Mouse (Mus musculus) hindbrain, embryonic 16.5 days (tissue): ENCODE results near the gene Spag8. TPM values are rescaled to one million over a fixed set of nuclear protein-coding genes. Genes with fewer than 3 reads are reported as not detected.
A peak's percentile ranks its signal among the peaks of the same experiment; 100 is the strongest.

Source experiments
- ATAC-seq: fragments of 200-750 bp; cut with Nextera tagmentation; 2 replicates; pipeline ENCODE4 v1.8.0; 2017; ENCODE audit warnings: moderate TSS enrichment, moderate library complexity
- H3K27ac ChIP-seq: fragments of 300-500 bp; sonication (generic); 2 replicates; pipeline ENCODE4 v1.5.1; 2014; ENCODE audit warnings: low read depth, mild to moderate bottlenecking, control low read depth, low read length, moderate library complexity
- H3K27me3 ChIP-seq: fragments of 300-500 bp; sonication (generic); replicated peaks from 2 replicates; pipeline ENCODE4 v1.6.1; 2014; ENCODE audit warnings: low read length; ENCODE audit not compliant: control insufficient read depth, insufficient read depth
- H3K36me3 ChIP-seq: fragments of 300-500 bp; sonication (generic); 2 replicates; pipeline ENCODE4 v1.6.1; 2014; ENCODE audit warnings: mild to moderate bottlenecking, low read length, moderate library complexity, mixed read lengths; ENCODE audit not compliant: control insufficient read depth, insufficient read depth
- H3K4me1 ChIP-seq: fragments of 300-500 bp; sonication (generic); 2 replicates; pipeline ENCODE4 v1.6.1; 2014; ENCODE audit warnings: low read depth, low read length; ENCODE audit not compliant: control insufficient read depth, insufficient read depth
- H3K4me2 ChIP-seq: fragments of 300-500 bp; sonication (generic); 2 replicates; pipeline ENCODE4 v1.6.1; 2014; ENCODE audit warnings: mild to moderate bottlenecking, low read length, control low read depth, moderate library complexity
- H3K4me3 ChIP-seq: fragments of 300-500 bp; sonication (generic); 2 replicates; pipeline ENCODE4 v1.5.1; 2014; ENCODE audit warnings: mild to moderate bottlenecking, low read length, control low read depth, moderate library complexity
- H3K9ac ChIP-seq: fragments of 300-500 bp; sonication (generic); 2 replicates; pipeline ENCODE4 v1.6.1; 2014; ENCODE audit warnings: low read depth, mild to moderate bottlenecking, control low read depth, low read length, moderate library complexity
- H3K9me3 ChIP-seq: fragments of 300-500 bp; sonication (generic); 2 replicates; pipeline ENCODE4 v1.6.1; 2014; ENCODE audit warnings: mild to moderate bottlenecking, low read length, moderate library complexity; ENCODE audit not compliant: control insufficient read depth
- WGBS: fragments of 180-500 bp; shearing (Covaris S2); extraction: QIAGEN DNeasy Blood & Tissue Kit; methylation state at CpG from one replicate; pipeline ENCODE4 v1.1.7; 2014; 5-methylcytosine and 5-hydroxymethylcytosine counted together
- polyA plus RNA-seq: library from polyadenylated mRNA; unstranded; fragments of >200 nt; fragmentation: Nextera tagmentation; extraction: Ambion mirVana; gene quantifications from 2 replicates; pipeline ENCODE4 v1.2.1, GENCODE M21; 2015

Gene Spag8
- polyA plus RNA-seq, 1 experiment from 2014 or later = 9.3 TPM

- Histone ChIP-seq H3K4me3 (no peak overlapping the region), H3K9ac (no peak overlapping the region), H3K4me1 (no peaks in the 10 kb centered on the region), H3K27me3 (no peaks in the 10 kb centered on the region), H3K27ac (no peak overlapping the region), H3K4me2 (no peak overlapping the region), H3K9me3 (no peaks in the 10 kb centered on the region), H3K36me3 (peaks cover 54% of the 10 kb centered on the region)
- ATAC-seq = no peak
- WGBS = 90% methylated on average over 7 of the region's 7 CpGs
Observed at GRCm38 (mm10) chr4:43679416-43680043, 26.1 kb upstream of the Spag8 start.

- Histone ChIP-seq H3K9me3 (no peaks in the 10 kb centered on the region), H3K27ac (no peak overlapping the region), H3K4me1 (no peaks in the 10 kb centered on the region), H3K4me3 (no peak overlapping the region), H3K27me3 (no peaks in the 10 kb centered on the region), H3K36me3 (peaks cover 61% of the 10 kb centered on the region), H3K4me2 (no peak overlapping the region), H3K9ac (no peak overlapping the region)
- WGBS = 93% methylated on average over 6 of the region's 6 CpGs
- no peak for ATAC-seq
Observed at GRCm38 (mm10) chr4:43678541-43678940, 25.1 kb upstream of the Spag8 start.

GRCm38 (mm10) chr4:43675608-43676007 lies 22.2 kb upstream of the Spag8 start:
- Histone ChIP-seq H3K9ac (no peak overlapping the region), H3K4me1 (peaks cover 23% of the 10 kb centered on the region), H3K4me3 (no peak overlapping the region), H3K27me3 (no peaks in the 10 kb centered on the region), H3K4me2 (no peak overlapping the region), H3K36me3 (peaks cover 37% of the 10 kb centered on the region), H3K27ac (no peak overlapping the region), H3K9me3 (no peaks in the 10 kb centered on the region)
- ATAC-seq = no peak
- WGBS = 85% methylated on average over 4 of the region's 4 CpGs

GRCm38 (mm10) chr4:43674974-43675373 lies 21.6 kb upstream of the Spag8 start:
- Histone ChIP-seq H3K4me3 (no peak overlapping the region), H3K4me2 (no peak overlapping the region), H3K36me3 (peaks cover 37% of the 10 kb centered on the region), H3K27ac (no peak overlapping the region), H3K27me3 (no peaks in the 10 kb centered on the region), H3K9ac (no peak overlapping the region), H3K4me1 (peaks cover 29% of the 10 kb centered on the region), H3K9me3 (no peaks in the 10 kb centered on the region)
- 74% methylated on average over 5 of the region's 5 CpGs for WGBS
- ATAC-seq = no peak

GRCm38 (mm10) chr4:43673703-43674102 lies 20.3 kb upstream of the Spag8 start:
- H3K4me1 ChIP-seq = peaks cover 33% of the 10 kb centered on the region
- no peaks in the 10 kb centered on the region for H3K27me3 ChIP-seq
- no peaks in the 10 kb centered on the region for H3K9me3 ChIP-seq
- ATAC-seq = no peak
- whole genome bisulfite sequencing = 64% methylated on average over 8 of the region's 8 CpGs
- H3K27ac ChIP-seq = no peak overlapping the region
- H3K4me2 ChIP-seq = no peak overlapping the region
- H3K4me3 ChIP-seq = no peak overlapping the region
- H3K36me3 ChIP-seq = peaks cover 35% of the 10 kb centered on the region
- no peak overlapping the region for H3K9ac ChIP-seq

GRCm38 (mm10) chr4:43672070-43672469 lies 18.7 kb upstream of the Spag8 start:
- H3K4me2 ChIP-seq = peak overlapping the region; percentile 73
- peaks cover 38% of the 10 kb centered on the region for H3K4me1 ChIP-seq
- H3K36me3 ChIP-seq = peaks cover 20% of the 10 kb centered on the region
- no peak for ATAC-seq
- no peaks in the 10 kb centered on the region for H3K27me3 ChIP-seq
- 0 out of 2 replicates have a peak overlapping the region, but pooled peaks have one; percentile 9 for H3K4me3 ChIP-seq
- no peak overlapping the region for H3K9ac ChIP-seq
- 5% methylated on average over 2 of the region's 2 CpGs for WGBS
- H3K9me3 ChIP-seq = no peaks in the 10 kb centered on the region
- H3K27ac ChIP-seq = no peak overlapping the region

- Histone ChIP-seq H3K27me3 (no peaks in the 10 kb centered on the region; the same call in 1 of the 2 replicates), H3K27ac (peak overlapping the region; percentile 75), H3K36me3 (peaks cover 5% of the 10 kb centered on the region), H3K4me1 (peaks cover 38% of the 10 kb centered on the region), H3K4me3 (peak overlapping the region; percentile 93), H3K9me3 (no peaks in the 10 kb centered on the region), H3K4me2 (peak overlapping the region; percentile 73), H3K9ac (peak overlapping the region; percentile 98)
- WGBS = 1% methylated on average over 11 of the region's 25 CpGs
- ATAC-seq = peak; percentile 55; the same call in 1 of the 2 replicates
Observed at GRCm38 (mm10) chr4:43669428-43669794, 16.0 kb upstream of the Spag8 start.

GRCm38 (mm10) chr4:43668782-43669427 lies 15.5 kb upstream of the Spag8 start, which contains the start of the genes Tmem8b and Fam221b:
TSS of gene Tmem8b (plus strand) at chr4:43668971.
TSS of gene Fam221b (minus strand) at chr4:43669145.
- peaks cover 38% of the 10 kb centered on the region for H3K4me1 ChIP-seq
- H3K9ac ChIP-seq = peak within 1 kb of the TSS; percentile 98
- H3K9me3 ChIP-seq = no peaks in the 10 kb centered on the region
- peak; percentile 97 for ATAC-seq
- no peaks in the 10 kb centered on the region; the same call in 1 of the 2 replicates for H3K27me3 ChIP-seq
- H3K4me3 ChIP-seq = peak within 1 kb of the TSS; percentile 93
- H3K27ac ChIP-seq = peak within 1 kb of the TSS; percentile 75
- H3K36me3 ChIP-seq = 0 out of 2 replicates have a peak, but pooled peaks cover under 1% of the 10 kb centered on the region
- under 1% methylated on average over 27 of the region's 41 CpGs for WGBS
- H3K4me2 ChIP-seq = peak within 1 kb of the TSS; percentile 73

- Histone ChIP-seq H3K27ac (no peak overlapping the region), H3K9me3 (no peaks in the 10 kb centered on the region), H3K4me2 (no peak overlapping the region), H3K36me3 (no peaks in the 10 kb centered on the region), H3K4me1 (peaks cover 23% of the 10 kb centered on the region), H3K9ac (no peak overlapping the region), H3K4me3 (no peak overlapping the region), H3K27me3 (peaks cover 9% of the 10 kb centered on the region)
- WGBS = 27% methylated on average over 4 of the region's 4 CpGs
- ATAC-seq = no peak
Observed at GRCm38 (mm10) chr4:43666412-43666811, 13.0 kb upstream of the Spag8 start.
